Mouse (Mus musculus) thymus, adult 2 months (tissue): ENCODE data around the gene Qars. TPM values are rescaled to one million over a fixed set of nuclear protein-coding genes. Genes with fewer than 3 reads are reported as not detected.

Experiments
- DNase-seq: peaks from one replicate; pipeline ENCODE4 v3.0.0; 2021
- H3K27ac ChIP-seq: fragments of 200-500 bp; 2 replicates; pipeline ENCODE4 v1.5.1; 2012; ENCODE audit warnings: low read length, control low read depth; ENCODE audit not compliant: control insufficient read depth, insufficient read depth
- H3K27me3 ChIP-seq: fragments of 200-500 bp; 2 replicates; pipeline ENCODE4 v1.6.1; 2012; ENCODE audit warnings: mild to moderate bottlenecking, low read length, moderate library complexity, mixed read lengths; ENCODE audit not compliant: control insufficient read depth, insufficient read depth
- H3K36me3 ChIP-seq: fragments of 200-500 bp; 2 replicates; pipeline ENCODE4 v1.6.1; 2012; ENCODE audit warnings: mild to moderate bottlenecking, low read length, moderate library complexity; ENCODE audit not compliant: control insufficient read depth, insufficient read depth
- H3K4me1 ChIP-seq: fragments of 200-500 bp; replicated peaks from 2 replicates; pipeline ENCODE4 v1.6.1; 2012; ENCODE audit warnings: low read length; ENCODE audit not compliant: control insufficient read depth, insufficient read depth
- H3K4me3 ChIP-seq: fragments of 200-500 bp; 2 replicates; pipeline ENCODE4 v1.5.1; 2012; ENCODE audit warnings: mild to moderate bottlenecking, low read length, control low read depth, moderate library complexity; ENCODE audit not compliant: control insufficient read depth, insufficient read depth
- CTCF ChIP-seq: fragments of 200-500 bp; IDR thresholded peaks from 2 replicates; pipeline ENCODE4 v1.5.1; 2012; ENCODE audit warnings: mild to moderate bottlenecking, control low read depth, low read length, moderate library complexity, borderline replicate concordance; ENCODE audit not compliant: control insufficient read depth, poor library complexity, insufficient read depth; ENCODE audit errors: extremely low read depth
- POLR2A ChIP-seq: fragments of 200-500 bp; IDR thresholded peaks from 2 replicates; pipeline ENCODE4 v1.6.1; 2012; ENCODE audit warnings: mild to moderate bottlenecking, low read length, control low read depth, moderate library complexity; ENCODE audit not compliant: control insufficient read depth, poor library complexity, insufficient read depth; ENCODE audit errors: extremely low read depth
- WGBS: fragments of 180-500 bp; shearing (Covaris S2); methylation state at CpG from one replicate; pipeline ENCODE4 v1.1.7; 2018; 5-methylcytosine and 5-hydroxymethylcytosine counted together
- polyA plus RNA-seq: library from polyadenylated mRNA; depleted of rRNA; stranded (reverse); fragments of >200 nt; gene quantifications from 2 replicates; pipeline ENCODE4 v1.2.3, GENCODE M21; 2012

Qars gene
- polyA plus RNA-seq, 1 experiment: 382 TPM

GRCm38 (mm10) chr9:108492043-108492750 is 15.3 kb upstream of the Qars start:
- no peak for TF ChIP-seq POLR2A
- TF ChIP-seq CTCF: no peak
- peak overlapping the region; percentile 3; the same call in 1 of the 2 replicates for H3K4me3 ChIP-seq
- 56% methylated on average over 16 of the region's 16 CpGs for WGBS
- peaks cover 28% of the 10 kb centered on the region for H3K4me1 ChIP-seq
- no peak for DNase-seq
- H3K36me3 ChIP-seq: peaks cover 45% of the 10 kb centered on the region
- no peak overlapping the region for H3K27ac ChIP-seq
- no peaks in the 10 kb centered on the region for H3K27me3 ChIP-seq

GRCm38 (mm10) chr9:108493246-108493645 is 14.3 kb upstream of the Qars start:
- DNase-seq: no peak
- H3K27ac ChIP-seq: no peak overlapping the region
- TF ChIP-seq CTCF (no peak), POLR2A (no peak)
- peaks cover 28% of the 10 kb centered on the region for H3K4me1 ChIP-seq
- WGBS: 98% methylated on average over 8 of the region's 8 CpGs
- no peaks in the 10 kb centered on the region for H3K27me3 ChIP-seq
- no peak overlapping the region for H3K4me3 ChIP-seq
- peaks cover 54% of the 10 kb centered on the region for H3K36me3 ChIP-seq

- H3K4me1 ChIP-seq: peaks cover 26% of the 10 kb centered on the region
- peaks cover 64% of the 10 kb centered on the region for H3K36me3 ChIP-seq
- TF ChIP-seq POLR2A: no peak
- TF ChIP-seq CTCF: no peak
- WGBS: 98% methylated on average over 19 of the region's 19 CpGs
- H3K27me3 ChIP-seq: no peaks in the 10 kb centered on the region
- no peak overlapping the region for H3K27ac ChIP-seq
- no peak overlapping the region for H3K4me3 ChIP-seq
- no peak for DNase-seq
Measured at GRCm38 (mm10) chr9:108494146-108494825, 13.2 kb upstream of the Qars start.

GRCm38 (mm10) chr9:108494905-108495304 is 12.6 kb upstream of the Qars start:
- Histone ChIP-seq H3K27me3 (no peaks in the 10 kb centered on the region), H3K27ac (no peak overlapping the region), H3K4me3 (no peak overlapping the region), H3K36me3 (peaks cover 70% of the 10 kb centered on the region), H3K4me1 (peaks cover 20% of the 10 kb centered on the region)
- DNase-seq: no peak
- WGBS: 80% methylated on average over 10 of the region's 10 CpGs
- TF ChIP-seq CTCF (no peak), POLR2A (no peak)

GRCm38 (mm10) chr9:108499231-108499630 is 8.3 kb upstream of the Qars start:
- Histone ChIP-seq H3K4me1 (no peaks in the 10 kb centered on the region), H3K27ac (no peak overlapping the region), H3K27me3 (no peaks in the 10 kb centered on the region), H3K4me3 (no peak overlapping the region), H3K36me3 (peaks cover 79% of the 10 kb centered on the region)
- no peak for TF ChIP-seq POLR2A
- no peak for TF ChIP-seq CTCF
- no peak for DNase-seq
- WGBS: 96% methylated on average over 7 of the region's 7 CpGs

GRCm38 (mm10) chr9:108499943-108500342 is 7.6 kb upstream of the Qars start:
- Histone ChIP-seq H3K4me3 (no peak overlapping the region), H3K36me3 (peaks cover 72% of the 10 kb centered on the region), H3K27me3 (no peaks in the 10 kb centered on the region), H3K4me1 (no peaks in the 10 kb centered on the region), H3K27ac (no peak overlapping the region)
- DNase-seq: no peak
- no peak for TF ChIP-seq POLR2A
- no peak for TF ChIP-seq CTCF
- WGBS: 97% methylated on average over 15 of the region's 15 CpGs
